Mouse (Mus musculus) cerebellum, postnatal 36 days (tissue): ENCODE data around the gene Rnf11.

Source experiments
- DNase-seq, 2 experiments: peaks; one replicate each; pipeline ENCODE4 v3.0.0; 2021 to 2022; ENCODE audit warnings: mixed read lengths in 2 of 2

Rnf11 gene

DNA sequence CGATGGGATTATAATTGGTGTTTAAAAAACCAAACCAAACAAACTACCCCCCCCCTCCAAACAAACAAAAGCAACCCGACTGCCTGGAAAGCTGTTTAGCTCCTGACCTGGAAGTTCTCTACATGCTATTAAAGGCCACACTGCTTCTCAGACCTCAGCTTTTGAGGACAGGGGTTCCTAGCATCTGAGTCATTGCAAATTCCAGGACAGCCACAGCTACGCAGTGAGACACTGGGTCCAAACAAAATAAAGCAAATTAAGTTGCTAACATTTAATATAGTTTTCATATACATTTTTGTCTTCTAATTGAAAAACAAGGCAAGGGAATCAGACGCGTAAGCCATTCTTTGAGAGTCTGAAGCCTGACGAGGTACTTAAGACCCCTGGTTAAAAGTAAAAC, 40.1 kb downstream of the Rnf11 start:
- DNase-seq, result no peak

DNA sequence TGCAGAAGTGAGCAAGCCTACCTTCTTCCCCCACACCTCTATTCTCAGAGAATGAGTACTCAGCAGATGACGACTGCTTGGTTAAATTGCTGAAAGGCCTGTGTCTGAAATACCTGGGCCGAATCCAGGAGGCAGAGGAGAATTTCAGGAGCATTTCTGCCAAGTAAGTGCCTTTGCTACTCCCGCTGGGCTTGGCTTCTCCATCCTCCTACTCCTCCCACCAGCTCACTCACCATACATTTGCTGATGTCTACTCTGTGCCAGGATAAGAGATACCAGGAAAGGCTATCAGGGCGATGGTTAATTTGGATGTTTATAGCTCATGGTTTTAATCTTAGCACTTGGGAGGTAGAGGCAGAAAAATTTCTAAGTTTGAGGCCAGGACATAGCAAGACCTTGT, 41.9 kb downstream of the Rnf11 start:
- peak; percentile 72 to 76 for DNase-seq

DNA sequence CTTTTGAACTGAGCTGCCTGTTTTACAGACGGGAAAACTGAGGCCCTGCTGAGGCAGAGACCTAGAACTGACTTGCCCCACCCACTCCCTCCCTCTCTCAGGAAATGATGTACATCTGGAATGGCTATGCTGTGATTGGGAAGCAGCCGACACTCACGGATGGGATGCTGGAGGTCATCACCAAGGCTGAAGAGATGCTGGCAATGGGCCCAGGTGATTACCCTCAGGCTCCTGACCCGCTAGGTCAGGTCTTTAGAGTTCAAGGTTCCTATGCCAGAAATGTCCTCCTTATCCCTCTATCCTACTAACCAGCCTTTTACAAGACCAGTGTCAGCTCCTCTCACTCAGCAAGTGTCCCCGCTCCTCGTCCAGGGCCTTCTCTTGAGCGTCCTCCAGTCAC, 42.4 kb downstream of the Rnf11 start:
- peak in 1 of 2 experiments; percentile 12 for DNase-seq

DNA sequence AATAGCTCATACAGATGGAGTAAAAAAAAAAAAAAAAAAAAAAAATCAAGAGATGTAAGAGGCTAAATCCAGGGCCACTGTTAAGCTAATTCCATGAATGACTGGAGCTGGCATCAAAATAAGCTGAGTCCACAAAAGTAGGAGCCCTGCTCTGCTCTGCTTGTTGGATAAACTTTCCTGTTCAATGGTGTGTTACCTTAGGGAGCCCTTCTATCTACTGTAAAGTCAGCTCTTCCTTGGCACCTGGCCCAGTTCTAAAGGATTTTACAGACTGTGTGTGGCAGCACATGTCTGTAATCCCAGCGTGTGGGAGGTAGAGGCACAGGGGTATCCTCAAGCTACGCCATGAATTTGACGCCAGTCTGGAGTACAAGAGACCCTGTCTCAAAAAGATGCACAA, 43.5 kb downstream of the Rnf11 start:
- no peak for DNase-seq

DNA sequence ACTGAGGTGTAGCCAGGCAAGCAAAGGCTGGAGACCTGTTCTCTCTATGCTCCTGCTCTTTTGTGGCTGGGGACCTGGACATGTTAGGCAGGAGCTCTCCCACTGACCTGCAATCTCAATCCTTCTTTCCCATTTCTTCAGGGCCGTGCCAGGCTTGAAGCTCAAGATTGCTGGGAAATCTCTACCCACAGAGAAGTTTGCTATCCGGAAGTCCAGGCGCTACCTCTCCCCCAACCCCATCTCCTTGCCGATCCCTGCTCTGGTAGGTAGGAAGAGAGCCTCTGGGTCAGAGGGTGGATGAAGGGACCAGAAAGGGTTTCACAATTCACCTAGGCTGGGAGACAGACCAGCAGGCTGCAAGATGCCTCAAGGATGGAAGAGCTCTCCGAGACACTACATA, 44.1 kb downstream of the Rnf11 start:
- no peak for DNase-seq

DNA sequence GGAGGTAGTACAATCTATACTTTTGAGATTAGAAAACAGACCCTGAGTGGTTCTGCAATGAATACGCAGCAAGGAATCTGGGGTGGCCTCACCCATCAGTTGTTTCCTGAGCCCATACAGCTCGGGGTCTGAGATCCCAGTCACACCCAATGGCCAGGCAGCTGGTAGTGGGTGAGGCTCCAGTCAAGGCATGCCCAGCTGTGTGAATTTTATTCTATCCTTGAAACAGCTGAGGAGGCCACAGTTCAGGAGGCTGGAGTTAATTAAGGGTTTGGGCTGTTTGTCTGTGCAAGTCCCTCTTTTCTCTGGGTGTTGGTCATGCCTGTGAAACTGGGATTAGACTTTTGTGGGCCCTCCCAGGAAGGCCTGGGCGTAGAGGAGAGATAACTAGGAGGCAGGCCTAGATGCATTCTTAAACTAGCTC, 44.7 kb downstream of the Rnf11 start:
- DNase-seq, result no peak

DNA sequence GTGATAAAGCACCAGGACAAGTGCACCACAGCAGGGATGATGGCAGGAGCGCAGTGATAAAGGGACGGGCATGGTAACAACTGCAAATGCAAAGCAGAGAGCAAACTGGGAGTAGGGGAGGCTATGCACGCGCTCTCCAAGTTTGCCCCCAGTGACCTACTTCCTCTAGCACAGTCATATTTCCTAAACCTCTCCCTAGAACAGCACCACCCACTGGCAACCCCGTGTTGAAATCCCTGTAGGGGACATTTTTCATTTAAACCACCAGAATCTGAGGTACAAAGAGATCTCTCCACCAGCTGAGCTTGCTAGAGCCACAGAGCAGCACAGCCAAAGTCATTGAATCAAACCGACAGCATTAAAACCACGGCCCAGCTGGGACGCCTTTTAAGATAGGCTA, 45.4 kb downstream of the Rnf11 start:
- DNase-seq, result no peak

DNA sequence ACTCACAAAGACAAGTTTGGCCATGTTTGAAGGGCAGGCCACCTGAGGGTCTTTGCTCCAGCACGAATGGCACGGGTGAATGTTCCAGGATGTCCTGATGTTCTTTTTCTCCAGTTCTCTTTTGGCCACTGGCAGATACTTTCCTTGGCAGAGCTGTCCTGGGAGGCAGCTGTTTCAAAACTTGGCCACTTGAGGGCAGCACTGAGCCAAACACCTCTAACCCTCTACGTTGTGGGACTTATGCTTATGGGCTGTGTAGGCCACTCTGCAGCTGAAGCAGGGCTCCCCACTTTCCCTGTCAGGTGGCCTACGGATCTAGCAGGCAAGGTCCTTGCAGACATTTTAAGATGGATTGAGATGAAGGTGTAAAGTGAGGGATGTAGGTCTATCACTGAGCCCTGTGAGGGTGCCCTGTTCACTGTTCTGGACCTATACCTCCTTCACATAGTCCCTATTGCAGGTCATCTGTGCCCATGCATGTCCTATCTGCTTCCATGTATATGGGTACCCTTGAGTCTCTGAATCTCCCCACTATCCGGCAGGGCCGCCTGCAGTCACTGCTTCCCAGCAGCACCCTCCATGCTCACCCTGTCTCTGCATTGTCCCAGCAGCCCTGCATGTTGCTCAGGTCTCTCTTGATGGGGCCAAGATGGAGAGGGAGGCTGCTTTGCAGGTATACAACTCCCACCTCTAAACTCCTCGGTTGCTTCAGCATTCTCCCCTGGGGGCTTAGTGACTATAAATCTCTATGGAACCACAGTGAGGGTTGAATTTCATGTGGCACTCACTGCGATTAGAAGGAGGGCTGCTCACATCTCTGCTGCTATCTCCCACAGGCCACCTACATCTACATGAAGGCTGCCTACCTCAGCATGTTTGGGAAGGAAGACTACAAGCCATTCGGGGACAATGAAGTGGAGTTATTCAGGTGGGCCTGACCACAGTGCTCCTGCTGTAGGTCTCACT, 46.3 kb downstream of the Rnf11 start:
- peak; percentile 65 to 68 for DNase-seq

DNA sequence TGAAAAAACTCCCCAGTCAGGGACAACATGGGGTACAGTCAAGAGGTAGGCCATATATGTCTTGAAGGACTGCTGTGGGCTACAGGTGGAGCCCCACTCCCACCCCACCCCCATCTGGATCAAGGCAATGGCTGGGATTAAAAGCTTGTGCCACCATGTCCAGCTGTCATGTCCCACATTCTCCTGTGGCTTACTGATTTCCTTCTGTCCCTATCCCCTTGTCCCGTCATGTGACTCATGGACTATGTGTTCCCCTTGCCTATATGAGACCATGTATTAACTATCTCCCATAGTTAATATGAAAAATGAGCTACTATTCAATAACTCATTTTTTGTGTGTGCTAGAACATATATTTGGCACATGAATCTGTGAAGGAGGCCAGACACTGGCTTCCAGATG, 50.3 kb downstream of the Rnf11 start:
- DNase-seq, result no peak

DNA sequence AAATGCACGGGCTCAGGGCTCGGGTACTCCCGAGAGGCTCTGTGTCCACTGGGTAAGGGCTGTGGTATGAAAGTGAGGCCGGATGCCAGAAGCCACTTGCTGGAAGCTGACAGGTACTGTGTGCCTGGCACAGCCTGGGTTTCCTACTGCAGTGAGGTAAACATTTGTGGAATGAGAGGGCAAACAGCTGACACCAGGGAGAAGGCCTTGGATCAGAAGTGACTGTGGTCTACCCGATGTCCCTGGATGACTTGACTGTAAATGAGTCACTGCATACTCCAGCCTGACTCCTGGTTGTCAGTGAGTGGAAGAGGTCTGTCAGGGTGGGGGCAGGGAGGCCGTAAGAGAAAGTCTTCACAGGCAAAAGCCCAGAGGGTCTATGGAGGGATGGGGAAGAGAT, 50.9 kb downstream of the Rnf11 start:
- DNase-seq, result peak; percentile 35 to 50

DNA sequence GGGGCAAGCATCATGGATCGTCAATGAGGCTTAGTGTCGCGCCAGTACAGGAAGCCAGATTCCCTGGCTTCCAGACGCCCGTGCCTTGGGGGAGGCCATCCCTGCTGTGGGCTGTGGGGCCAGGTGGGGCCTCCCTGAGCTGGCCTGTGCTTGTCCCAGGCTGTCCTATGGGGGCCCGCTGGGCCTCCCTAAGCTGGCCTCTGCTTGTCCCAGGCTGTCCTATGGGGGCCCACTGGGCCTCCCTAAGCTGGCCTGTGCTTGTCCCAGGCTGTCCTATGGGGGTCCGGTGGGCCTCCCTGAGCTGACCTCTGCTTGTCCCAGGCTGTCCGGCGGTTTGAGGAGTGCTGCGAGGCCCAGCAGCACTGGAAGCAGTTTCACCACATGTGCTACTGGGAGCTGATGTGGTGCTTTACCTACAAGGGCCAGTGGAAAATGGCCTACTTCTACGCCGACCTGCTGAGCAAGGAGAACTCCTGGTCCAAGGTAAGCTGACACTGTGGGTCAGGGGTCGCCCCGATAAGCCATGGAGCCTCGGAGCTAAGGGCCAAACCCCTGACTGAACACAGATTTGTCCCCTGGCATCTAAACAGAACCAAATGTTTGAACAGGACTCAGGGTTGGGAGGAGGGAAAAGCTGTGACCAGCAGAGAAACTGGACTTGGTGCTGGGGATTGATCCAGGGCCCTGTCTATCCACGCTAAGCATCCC, 51.7 kb downstream of the Rnf11 start:
- no peak for DNase-seq

DNA sequence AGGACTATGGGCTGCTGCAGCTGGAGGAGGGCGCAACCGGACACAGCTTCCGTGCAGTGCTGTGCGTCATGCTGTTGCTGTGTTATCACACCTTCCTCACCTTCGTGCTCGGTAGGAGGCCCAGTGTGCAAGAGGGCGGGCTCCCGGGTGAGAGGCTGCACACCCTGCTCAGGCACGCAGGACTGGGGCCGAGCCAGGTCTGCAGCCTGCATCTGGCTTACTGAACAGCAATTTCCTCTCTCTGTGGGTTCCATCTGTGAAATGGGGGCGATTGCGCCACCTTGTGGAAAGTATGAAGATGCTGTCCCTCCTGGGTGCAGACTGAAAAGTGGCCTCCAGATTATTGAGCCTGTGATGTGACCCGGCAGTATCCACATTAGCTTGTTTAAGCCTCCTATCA, 53.7 kb downstream of the Rnf11 start:
- DNase-seq, result peak; percentile 48 to 60

DNA sequence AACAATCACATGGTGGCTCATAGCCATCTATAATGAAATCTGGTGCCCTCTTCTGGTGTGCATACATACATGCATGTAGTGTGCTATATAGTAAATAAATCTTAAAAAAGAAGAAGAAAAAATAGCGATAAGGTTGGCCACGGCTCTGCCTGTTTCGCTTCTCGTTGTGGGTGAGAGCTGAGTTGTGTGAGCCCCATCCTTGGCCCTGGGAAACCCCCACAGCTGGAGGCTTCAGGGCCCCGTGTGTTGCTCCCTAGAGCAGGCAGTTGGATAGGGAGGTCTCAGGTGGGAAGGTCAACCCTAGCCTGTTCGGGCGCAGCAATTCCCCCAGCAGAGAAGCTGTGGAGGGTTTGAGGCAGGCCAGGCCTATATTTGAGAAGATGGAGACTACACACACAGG, 54.3 kb downstream of the Rnf11 start:
- DNase-seq, result no peak

DNA sequence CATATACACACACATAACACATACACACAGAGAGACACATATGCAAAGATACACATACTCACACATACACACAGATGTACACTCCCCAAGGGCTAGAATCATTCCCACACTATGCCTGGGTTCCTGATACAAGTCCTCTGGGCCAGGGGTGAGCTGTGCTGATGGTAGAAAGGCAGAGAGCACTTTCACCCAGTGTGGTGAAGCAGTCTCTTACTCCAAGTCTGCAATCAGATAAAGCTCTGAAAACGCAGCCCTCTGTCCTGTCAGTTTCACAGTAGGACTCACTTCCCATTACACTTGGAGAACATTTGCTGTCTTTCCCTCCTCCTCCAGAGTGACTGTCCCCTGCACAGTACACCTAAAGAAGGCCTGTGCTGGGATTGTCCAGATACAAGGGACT, 57.5 kb downstream of the Rnf11 start:
- DNase-seq, result no peak

DNA sequence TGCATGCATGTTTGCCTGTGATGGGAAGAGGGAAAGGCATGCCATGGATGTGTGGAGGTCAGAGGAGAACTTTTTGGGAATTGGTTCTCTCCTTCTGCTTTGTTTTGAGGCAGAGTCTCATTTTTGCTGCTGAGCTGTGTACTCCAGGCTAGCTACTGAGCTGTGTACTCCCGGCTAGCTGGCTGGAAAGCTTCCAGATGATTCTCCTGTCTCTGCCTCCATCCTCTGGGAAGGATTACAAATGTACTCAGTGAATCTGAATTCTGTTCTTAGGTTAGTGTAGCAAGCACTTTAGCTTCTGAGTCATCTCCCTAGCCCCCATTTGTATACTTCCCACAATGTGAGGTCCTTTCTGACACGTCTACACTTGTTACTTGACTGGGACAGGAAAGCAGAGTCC, 61.1 kb downstream of the Rnf11 start:
- no peak for DNase-seq

DNA sequence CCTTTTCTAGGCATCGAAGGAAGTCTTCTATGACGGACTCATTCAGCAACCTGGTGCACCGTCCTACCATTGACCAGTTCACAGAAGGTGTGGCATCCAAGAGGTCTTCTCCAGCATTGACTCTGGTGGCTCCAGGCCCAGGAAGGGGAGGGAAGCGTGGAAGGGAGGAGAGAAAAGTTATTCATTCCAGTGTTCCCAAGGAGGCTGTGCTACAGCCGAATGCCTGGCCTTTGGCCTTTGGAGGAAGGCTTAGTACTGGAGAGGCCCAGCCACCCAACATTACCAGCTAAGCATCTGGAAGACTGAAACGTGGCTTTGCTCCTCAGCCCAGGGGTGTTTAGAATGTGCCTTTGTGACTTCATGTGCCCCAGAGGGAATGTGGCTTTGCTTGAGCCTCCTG, 62.1 kb downstream of the Rnf11 start:
- no peak for DNase-seq

DNA sequence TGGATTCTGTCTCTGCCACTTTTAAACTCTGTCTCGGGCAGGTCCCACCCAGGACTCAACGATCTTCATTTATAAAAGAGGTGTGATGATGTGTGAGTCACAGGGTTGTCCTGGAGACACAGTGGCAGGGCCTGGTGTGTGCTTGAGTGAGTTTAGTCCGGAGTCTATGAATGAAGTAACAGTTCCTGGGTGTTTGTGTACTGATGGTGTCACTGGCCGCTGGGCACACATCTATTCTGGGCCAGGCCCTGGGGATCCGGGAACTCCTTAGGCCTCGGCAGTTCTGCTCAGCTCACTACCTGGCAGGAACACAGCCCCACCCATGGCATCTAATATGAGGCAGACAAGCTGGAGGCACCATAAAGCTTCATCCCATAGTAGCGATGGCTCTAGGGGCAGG, 62.9 kb downstream of the Rnf11 start:
- no peak for DNase-seq

DNA sequence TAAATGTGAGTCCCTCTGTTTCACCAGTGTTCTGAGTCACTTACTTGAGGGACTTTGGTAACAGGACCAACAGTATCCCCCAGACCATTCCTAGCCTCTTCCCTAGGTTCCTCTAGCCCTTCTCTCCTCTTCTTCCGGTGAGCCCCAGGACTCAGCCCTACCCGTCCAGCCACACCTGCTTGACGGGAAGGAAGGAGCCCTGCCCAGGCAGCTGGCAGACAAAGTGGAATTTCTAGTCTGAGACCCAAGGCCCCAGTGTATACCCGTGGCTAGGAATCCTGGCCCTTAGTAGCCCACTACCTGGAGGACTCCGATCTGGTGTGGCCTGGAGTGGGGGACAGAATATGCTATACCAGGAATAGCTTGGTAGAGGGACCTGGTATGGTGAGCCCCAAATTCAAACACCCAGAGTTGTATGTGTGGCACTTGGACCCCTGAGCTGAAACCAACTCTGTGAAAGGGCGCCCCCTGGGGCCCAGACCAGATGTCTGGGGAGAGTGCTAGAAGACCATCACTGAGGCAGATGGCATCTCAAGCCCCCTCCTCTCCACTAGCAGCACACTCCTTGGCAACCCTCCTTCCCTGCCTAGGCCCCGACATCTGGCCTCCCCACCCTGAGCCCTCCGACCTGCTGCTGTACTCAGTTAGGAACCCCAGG, 64.3 kb downstream of the Rnf11 start:
- no peak for DNase-seq

DNA sequence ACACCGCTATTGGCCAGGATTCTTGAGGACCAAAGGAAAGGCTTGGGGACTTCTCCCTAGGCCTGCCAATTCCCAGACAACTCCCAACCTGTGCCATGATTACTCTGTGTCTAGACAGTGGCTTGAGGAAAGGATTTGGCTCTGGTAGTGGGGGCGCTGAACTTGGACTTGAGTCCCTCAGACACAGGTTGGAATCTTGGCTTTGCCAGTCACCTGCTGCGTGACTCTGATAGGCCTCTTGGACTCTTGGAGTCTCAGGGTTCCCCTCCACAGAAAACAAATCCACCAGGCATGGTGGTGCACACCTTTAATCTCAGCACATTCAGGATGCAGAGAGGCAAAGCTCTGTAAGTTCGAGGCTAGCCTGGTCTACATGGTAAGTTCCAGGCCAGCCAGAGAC, 65.0 kb downstream of the Rnf11 start:
- DNase-seq, result no peak

DNA sequence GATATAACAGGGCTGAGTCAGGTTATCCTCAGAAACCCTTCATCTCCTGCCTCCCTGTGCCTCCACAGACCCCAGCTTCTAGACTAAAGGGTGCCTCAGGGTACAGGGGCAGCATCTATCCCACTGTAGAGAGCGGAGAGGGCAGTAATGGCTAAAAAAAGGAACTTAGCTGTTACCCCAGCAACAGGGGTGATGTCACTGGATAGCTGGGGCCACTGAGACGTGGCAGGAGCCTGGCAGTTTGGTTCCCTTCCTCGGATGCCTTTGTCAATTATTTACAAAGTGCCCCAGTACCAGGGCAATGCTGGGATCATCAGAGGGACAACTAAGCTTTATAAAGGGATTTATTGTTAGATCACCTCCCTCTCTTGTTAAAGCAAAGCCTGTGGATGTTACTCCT, 65.5 kb downstream of the Rnf11 start:
- no peak for DNase-seq

DNA sequence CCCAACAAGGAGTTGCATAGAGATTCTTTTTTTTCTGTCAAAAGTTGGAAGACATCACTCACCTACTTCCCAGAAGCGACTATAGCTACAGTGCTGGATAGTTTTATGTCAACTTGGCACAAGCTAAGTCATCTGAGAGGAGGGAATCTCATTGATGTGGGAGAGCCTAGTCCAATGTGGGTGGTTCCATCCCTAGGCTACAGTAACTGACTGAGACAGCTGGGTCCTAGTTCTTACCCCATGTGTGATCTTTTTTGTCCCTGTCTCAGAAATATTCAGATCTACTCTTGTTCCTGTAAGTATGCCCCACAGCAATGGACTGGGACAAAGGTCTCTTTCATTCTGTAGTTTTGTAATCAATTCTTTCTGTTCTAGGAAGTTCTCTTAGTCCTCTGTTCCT, 66.5 kb downstream of the Rnf11 start:
- DNase-seq, result no peak

DNA sequence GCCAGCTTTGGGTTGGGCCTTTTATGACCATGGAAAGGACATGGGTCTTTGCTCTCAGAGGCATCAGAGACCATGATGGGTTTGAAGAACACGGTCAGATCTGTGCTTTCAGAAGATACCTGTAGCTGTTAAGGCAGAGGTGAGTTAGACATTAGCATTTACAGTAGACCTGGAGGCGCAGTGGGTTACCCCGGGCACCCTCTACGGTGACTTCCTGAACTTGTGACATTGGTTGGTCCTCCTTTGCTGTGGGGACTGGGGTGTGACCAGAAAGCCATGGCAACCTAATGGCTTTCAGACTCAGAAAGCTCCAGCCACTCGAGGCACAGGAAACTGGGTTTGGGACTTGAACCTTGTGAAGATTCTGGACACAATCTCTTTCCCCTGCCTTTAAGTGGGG, 72.3 kb downstream of the Rnf11 start:
- DNase-seq, result no peak

DNA sequence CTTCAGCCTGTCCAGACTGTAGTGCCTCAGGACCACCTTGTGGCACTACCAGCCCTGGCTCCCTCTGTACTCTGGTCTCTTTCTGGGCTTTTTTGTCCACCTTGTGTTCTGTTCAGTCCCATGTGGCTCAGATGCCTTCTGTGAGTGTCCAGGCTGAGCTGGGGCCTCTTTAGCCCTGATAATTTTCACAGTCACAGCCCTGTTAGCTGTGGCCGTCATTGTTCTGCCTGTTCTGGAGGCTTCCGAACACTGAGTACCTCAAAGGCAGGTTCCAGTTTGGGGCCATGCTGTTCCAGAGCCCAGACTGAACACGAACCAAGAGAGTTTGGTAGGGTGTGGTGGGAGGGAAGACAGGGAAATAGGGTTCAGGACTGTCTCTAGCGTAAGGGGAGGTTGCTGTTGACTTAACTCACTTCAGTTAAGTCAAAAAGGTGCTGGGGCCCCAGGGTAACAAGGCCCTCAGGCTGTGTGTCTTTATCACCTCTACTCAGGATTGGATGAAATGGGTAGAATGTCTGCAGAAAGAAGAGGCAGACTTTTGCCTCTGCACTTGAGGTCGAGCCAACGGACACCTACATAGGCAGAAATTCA, 73.1 kb downstream of the Rnf11 start:
- DNase-seq, result no peak
